Mouse (Mus musculus) large intestine, adult 2 months (tissue): ENCODE measurements around the gene Dip2b. TPM values are rescaled to one million over a fixed set of nuclear protein-coding genes. Genes with fewer than 3 reads are reported as not detected.
A peak's percentile ranks its signal among the peaks of the same experiment; 100 is the strongest.

Experiments
- DNase-seq: peaks from one replicate; pipeline ENCODE4 v3.0.0-alpha.2; 2012; ENCODE audit warnings: low read depth, low spot score
- WGBS: fragments of 180-500 bp; shearing (Covaris S2); methylation state at CpG from one replicate; pipeline ENCODE4 v1.1.7; 2018; 5-methylcytosine and 5-hydroxymethylcytosine counted together
- polyA plus RNA-seq: library from polyadenylated mRNA; depleted of rRNA; stranded (reverse); fragments of >200 nt; gene quantifications from 2 replicates; pipeline ENCODE4 v1.2.3, GENCODE M21; 2012

Dip2b gene
- polyA plus RNA-seq, 1 experiment, result 5.8 TPM

DNA sequence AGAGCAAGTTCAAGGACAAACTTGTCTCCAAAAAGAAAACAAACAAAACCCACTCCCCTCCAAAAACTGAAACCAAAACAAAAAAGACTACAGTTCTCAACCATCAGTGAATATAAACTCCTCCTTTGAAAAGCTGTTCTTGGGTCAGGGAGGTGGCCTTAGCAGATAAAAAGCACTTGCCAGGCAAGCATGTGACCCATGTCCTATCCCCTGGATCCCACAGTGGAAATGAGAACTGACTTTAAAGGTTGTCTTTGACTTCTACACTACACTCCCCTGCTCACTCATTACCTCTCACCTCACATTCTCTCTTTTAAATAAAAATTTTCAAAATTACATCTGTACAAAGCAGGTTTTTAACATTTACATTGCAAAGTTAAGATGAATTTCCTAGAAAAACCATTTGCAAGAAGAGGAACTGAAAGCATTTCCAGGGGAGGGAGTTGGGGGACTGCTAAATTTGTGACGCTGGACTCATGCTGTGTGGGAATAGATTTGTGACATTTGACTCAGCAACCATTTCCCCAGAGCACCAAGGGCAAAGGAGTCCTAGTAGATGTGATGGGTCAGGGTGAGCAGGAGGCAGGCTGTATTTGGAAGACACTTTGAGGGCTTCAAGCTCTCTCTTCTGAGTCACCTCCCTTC lies 42.5 kb downstream of the Dip2b start:
- WGBS, result 56% methylated on average over 1 of the region's 1 CpGs
- no peak for DNase-seq

DNA sequence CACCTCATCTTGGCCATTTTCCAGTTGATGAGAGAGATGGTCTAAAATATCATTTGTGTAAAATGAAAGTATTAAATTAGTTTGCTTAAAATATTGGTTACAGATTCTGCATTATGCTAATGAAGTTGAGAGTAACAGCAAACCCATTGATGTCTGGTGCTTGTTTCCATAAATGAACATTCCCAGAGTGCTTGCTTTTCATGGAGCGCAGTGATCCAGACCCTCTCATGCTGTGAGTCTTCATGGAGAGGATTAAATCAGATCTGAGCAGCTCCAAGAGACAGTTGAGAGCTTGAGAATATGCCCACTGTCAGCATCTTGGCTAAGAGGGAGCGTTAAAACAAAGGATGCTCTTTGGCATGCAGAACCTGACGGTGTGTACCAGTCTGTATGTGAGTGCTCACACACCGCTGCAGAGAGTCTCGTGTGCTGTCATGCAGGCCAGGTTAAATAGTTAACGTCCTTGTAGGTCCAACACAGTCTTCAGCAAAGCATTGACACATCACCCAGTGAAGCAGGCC lies 43.1 kb downstream of the Dip2b start:
- DNase-seq, result no peak
- WGBS, result 86% methylated on average over 6 of the region's 6 CpGs

DNA sequence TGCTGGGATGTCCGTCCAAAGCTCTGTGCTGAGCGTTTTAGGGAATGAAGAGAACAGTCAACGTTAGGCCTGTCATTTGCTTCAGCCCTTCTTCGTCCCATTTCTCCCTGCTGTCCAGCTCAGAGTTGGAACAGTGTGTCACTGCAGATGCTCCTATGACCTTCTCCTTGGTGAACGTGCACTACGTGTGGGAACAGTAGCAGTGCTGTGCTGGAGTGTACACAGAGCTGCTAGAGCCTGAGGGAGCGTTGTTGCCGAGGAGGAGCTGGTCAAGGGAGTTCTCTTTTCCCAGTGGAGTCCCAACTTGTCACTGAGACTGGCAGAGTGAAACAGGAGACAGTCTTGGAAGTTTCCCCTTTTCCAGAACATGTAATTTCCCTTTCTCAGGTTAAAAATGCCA lies 43.6 kb downstream of the Dip2b start:
- WGBS, result 74% methylated on average over 8 of the region's 8 CpGs
- no peak for DNase-seq

DNA sequence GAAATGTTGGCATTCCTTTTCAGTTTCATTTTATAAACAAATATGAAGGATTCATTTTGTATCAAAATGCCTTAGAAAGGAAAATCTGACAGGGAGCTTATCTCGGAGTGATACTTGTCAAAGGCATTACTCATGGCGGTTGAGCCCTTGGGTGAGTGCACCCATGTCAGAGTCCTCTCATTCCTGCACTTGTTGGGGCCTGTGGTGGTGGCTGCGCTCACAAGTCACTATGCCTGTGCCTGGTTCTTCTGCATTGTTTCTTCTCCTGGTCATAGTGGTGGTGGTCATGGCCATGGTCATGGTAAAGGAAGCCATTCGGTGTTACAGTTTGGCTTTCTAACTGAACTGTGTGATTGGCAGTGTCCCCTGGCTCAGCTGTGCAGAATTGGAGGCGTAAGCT lies 44.3 kb downstream of the Dip2b start:
- WGBS, result 86% methylated on average over 5 of the region's 5 CpGs
- DNase-seq, result no peak

DNA sequence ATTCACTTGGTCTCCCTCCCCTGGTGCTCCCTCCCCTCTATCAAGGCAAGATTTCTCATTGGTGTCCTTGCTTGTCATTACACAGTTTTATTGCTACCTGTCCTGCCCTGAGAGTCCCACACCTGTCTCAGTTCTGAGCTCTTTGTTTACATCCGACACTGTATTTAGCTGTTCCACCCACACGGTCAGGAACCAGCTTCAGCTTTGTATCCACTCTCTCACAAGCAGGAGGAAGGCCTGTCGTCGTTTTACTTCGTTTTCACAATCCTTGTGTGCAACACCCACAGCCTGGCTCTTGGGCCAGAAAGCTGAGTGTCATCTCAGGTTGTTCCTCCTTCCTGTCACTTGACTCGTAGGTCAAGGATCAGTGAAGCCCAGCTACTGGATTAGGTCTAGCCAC lies 45.4 kb downstream of the Dip2b start:
- 26% methylated on average over 6 of the region's 6 CpGs for WGBS
- DNase-seq, result peak; percentile 61

DNA sequence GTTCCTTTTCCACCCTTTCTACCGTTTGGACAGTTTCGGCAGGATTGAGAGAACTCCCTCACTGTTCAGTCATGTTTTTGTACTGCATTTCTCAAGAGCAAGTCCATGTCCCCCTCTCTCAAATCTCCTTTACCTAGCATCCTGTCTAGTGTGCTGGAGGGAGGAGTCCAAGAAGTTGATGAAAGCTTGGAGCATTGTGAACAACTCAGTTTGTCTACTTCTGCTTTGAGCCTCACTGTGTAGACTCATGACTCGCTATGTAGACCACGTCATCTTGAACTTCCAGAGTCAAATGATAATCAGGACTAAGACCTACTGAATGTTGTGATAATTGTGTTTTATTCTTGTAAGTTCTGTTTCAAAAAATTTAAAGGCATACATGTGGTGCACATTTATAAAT lies 46.4 kb downstream of the Dip2b start:
- 80% methylated on average over 4 of the region's 4 CpGs for WGBS
- no peak for DNase-seq

DNA sequence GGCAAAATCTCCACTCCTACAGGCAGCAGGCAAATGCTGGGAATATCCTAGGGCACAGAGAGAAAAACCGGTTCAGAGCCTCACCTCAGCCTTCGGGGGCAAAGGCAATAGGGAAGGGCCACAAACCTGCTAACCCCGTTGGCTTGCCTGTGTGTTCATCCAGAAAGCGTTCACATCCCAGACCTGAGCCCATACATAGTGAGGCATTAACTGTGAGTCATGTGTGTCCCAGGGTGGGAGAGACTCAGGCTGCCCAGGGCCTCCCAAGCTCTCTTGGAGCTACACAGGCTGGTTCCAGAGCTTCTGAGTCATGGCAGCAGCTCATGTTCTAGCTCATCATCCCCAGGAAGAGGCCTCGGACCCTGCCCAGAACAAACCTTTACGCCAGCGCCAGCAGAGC lies 49.6 kb downstream of the Dip2b start:
- no peak for DNase-seq

DNA sequence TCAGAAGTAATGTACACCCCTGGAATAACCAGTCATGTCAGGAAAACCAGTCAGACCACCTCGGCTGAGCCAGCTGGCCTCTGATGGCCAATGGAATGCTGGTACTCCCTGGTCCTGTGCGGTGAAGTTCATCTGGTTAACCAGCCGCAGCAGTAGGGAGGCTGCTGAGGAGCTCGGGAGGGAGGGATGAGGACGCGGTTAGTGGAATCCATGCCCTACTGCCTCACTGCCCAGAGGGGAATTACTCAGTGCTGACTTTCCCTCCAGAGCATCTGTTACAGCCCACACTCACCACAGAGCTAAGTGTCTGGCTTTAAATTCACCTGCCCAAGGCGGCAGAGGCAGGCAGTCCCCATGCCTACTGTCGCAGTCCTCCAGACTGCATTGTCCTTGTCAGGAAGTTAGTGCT lies 51.2 kb downstream of the Dip2b start:
- WGBS, result 34% methylated on average over 8 of the region's 8 CpGs

More for the DNA sequence above, 49.6 kb downstream of the Dip2b start:
- WGBS, result 29% methylated on average over 7 of the region's 7 CpGs

DNA sequence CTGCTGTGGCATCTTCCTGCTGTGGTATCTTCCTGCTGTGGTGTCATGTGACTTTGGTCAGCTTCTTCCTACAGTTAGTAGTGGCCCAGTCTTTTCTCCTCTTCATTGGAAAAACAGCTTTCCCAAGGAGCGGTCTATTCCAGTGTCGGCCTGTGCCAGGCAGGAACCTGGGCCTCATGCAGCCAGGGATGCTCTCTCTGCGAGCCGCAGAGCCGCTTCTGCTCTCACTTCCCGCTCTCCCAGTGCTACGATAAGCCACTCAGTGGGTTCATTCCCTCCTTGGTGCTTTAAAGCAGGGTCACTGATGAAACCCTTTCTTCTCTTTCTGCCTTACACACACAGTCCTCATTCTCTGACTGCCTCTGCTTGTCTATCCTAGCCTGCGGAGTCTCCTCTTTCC lies 53.4 kb downstream of the Dip2b start:
- WGBS, result 84% methylated on average over 8 of the region's 8 CpGs
- DNase-seq, result no peak

More for the DNA sequence above, 51.2 kb downstream of the Dip2b start:
- DNase-seq, result no peak

DNA sequence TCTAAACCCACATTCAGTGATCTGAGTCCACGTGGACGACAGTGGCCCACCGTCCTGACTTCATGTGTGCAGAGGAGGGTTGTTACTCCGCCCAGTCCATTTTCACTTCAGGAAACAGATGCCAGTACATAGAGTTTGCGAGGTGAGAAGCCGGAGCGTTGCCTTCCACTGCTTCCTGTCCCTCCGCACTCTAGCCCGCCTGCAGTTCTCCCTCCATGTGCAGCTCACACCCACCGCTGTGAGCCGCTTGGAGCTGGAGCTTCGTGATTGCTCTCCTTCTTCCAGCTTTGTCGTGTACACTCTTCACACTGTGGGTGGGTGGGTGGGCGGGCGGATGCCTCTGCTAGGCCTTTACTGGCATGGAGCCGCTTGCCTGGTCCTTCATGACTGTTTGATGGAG lies 53.8 kb downstream of the Dip2b start:
- DNase-seq, result no peak
- 50% methylated on average over 16 of the region's 16 CpGs for WGBS

DNA sequence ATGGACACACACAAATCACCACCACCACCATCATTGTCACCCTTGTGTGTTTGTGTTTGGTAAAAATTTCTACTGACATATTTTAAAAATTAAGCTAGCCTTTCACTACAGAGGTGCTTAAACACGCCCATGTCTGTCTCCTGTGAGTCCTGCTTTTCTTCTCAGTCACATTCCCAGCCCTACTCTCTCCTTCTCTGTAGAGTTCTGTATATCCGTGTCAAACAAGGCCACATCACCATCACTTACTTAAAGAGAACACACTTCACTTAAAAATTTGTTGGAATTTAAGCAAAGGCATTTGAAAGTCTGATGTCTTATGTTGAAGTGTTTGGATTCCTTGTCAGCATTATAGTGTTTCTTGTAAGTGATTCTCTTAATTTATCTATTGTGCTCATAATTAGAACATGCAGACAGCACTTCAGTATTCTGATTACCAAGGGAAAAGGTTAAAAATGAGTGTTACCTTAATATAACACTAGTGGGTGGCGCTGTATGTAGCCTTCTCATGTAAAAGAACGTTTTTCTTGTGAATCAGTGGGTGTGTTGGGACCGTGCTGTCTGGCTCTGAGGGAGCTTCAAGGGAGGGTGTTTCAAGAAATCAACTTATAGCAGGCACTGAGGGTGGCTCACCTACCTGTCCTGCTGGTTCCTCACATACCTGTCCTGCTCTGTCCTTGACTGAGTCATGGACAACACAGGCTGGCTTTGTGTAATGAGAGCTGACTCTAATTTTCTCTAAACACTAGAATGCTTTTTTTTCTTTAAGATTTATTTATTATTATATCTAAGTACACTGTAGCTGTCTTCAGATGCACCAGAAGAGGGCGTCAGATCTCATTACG lies 58.3 kb downstream of the Dip2b start:
- no peak for DNase-seq
- 74% methylated on average over 7 of the region's 7 CpGs for WGBS

DNA sequence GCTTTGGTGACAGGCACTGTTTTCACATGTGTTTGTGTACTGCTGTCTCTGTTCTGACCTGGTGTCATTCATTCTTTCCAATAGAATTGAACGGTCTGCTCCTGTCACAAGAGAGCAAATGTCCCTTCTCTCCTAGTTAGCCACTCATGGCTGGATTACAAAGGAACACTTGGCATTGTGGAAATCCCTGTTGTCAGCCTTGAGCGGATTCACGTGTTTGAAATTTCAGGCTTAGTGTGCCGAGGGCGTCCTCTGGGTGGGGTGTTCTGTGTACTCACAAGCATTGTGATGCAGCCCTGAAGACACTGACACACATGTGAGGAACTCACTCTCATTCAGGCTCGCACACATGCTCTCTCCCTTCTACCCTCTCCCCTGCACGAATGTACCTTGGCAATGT lies 61.9 kb downstream of the Dip2b start:
- no peak for DNase-seq
- WGBS, result 75% methylated on average over 7 of the region's 7 CpGs

DNA sequence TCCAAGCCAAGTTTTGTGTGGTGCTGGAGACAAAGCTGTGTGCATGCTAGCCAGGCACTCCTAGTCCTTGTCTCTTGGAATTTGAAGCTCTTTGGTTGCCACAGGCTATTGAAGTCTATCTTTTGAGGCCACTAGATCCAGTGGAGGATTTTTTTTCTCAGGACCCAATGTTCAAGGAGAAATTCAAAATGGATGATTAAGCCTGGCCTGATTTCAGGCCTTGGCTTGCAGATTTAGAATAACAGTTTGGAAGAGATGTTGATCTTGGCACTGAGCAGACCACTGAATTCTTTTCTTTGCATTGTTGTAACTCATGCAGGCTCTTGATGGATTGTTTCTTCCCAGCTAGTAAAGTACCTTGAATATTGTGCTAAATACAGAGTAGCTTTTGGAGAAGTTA lies 62.7 kb downstream of the Dip2b start:
- DNase-seq, result no peak

DNA sequence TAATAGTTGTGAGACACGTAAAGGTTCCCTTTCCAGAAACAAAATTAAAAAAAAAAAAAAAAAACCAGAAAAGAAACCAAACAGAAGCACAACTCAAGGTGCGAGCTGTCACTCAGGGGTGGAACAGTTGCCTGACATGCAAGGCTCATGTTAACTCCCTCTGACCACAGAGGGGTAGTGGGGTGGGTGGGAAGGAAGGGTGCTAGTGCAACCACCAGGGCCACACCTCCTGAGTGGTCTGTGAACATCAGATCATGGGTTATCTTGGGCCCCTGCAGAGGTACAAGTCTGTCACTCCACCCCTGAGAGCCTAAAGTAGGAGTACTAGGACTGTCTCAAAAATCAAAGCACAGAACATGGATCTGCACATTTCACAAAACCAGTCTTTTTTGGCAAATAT lies 65.7 kb downstream of the Dip2b start:
- DNase-seq, result no peak
- 81% methylated on average over 2 of the region's 2 CpGs for WGBS

DNA sequence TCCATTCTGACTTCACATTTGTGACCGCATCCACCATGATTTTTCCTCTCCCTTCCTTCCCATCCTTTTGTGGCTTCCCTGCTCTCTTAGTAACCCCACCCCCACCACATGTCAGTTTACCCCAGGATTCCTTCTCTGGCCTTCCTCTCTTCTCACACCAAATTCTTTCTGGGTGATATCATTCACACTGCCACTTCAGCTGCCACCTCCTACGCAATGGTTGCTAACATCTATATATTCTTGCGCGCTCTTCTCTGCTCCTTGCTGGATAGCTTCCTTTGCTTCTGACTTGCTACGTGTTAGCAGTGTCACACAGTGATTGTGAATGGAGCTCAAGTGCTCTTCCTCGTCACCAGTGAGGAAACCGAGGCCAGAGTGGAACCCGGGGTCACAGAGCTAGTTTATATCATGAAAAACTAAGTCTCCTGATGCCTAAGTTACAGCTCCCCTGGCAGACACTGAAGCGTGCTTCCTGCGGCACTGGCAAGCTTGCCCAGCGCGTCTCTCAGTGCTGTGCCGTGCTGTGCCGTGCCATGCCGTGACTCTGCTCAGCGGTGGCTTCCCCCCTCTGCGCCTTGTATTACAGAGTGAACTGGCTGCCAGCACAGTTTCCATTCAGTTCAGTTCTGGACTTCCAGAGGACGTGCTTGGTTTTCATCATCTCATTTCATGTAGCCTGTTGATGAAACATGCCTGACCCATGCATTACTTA lies 69.8 kb downstream of the Dip2b start:
- DNase-seq, result no peak
- 89% methylated on average over 18 of the region's 18 CpGs for WGBS

DNA sequence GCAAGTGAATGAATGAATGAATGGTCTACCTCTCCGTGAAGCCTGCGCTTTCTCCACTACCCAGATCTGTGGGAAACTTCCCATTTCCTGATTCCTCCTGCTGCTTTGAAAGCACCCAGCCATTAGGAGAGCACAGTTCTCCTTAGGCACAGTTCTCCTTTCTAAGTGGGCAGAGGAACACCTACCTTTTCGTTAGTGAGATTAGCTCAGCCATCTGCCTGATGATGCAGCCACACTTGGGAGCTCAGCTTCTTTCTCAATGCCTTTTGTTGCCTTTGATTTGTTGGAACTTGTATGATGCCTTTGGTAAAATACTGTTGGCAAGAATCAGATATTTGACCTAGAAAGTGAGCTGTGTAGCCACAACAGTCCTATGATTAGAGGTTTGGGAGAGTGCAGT lies 71.5 kb downstream of the Dip2b start:
- 77% methylated on average over 3 of the region's 3 CpGs for WGBS
- DNase-seq, result no peak

DNA sequence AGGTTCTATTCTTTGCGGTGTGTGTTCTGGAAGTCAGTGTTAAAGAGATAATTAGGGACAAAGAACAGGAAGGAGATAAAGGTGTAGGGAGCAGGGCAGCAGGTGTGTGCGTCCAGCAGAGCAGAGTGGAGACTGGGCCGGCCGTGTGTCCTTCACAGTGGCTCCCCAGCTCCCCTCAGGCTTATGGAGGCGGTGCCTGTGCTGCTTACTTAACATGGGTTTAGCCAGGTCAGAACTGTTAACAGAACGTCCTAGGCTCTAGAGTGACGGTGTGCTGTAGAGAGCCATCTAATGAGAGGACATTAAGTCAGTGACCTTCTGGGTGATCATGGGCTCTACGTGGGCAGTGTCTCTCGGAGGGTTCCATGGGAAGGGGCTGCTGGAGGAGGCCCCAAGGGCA lies 73.4 kb downstream of the Dip2b start:
- DNase-seq, result no peak
- 34% methylated on average over 9 of the region's 9 CpGs for WGBS

DNA sequence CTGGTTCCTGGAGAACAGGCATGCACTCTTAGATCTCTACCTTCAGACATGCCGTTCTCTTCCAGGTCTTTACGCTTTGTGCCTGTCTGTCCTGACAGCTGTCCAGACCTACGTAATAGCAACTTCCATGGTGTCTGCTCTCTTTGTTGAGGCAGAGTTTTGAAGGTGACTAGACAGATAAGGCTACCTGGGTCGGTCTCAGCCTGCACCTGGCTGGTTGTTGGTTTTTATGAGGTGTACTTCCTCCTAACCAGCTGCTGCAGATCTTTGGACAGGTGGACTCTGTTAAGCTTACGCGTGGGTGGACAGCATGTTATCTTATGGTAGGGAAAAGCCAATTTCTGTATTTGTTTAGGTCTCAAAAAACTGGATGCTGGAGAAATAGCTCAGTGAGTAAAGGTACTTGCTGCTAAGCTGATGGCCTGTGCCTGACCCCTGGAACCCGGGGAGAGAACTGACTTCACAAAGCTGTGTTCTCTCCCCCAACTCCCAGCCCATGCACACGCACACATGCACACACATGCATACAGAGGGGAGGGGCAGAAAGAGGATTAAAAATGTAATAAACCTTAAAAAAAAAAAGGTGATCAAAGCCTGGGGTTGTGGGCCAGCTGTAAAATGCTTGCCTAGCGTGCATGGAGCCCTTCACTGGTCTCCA lies 74.0 kb downstream of the Dip2b start:
- DNase-seq, result peak; percentile 58
- WGBS, result 23% methylated on average over 9 of the region's 9 CpGs

DNA sequence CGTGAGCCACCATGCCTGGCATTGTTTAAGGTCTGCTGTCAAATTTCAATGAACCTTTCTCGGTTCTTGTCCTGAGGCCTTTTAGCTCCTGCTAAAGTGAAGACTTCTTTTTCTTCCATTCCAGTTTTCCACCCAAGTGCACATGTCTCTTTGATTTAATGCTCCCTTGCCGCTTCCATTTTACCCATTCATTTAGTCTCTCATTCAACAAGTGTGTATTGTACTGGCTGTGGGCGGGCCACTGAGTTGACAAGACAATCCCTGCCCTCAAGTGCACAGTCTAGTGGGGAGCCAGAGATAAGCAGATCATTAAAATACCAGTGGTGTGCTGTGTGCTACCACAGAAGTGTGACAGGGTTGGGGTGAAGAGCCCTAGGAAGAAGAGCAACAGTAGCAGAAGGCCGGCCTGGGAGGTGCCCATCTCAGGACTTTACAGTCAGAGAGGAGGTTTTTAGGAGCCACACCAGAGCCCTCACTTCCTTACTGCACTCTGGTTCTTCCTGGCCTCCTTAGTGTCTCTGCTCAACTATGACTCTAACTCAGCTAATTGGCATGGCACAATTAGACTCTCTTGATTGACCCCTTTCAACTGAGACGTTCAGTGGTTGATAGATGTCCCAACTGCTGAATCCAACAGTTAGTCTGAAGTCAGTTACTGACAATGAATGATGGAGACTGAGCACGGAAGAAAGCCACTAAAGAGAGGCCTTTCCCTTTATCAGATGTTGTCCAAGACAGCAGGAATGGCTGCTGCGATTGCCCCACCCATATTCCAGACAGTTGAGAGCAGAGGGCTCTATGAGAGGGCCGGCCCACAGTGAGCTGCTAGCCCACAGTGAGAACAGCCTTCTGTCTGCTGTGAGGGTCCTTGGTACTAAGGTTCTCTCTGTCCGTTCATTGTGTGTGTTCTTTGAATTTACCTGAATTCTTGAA lies 75.1 kb downstream of the Dip2b start:
- WGBS, result 54% methylated on average over 10 of the region's 10 CpGs
- no peak for DNase-seq
